Comparison of ENCODE assay signal across 20 mouse cellular contexts in the genomic region with DNA sequence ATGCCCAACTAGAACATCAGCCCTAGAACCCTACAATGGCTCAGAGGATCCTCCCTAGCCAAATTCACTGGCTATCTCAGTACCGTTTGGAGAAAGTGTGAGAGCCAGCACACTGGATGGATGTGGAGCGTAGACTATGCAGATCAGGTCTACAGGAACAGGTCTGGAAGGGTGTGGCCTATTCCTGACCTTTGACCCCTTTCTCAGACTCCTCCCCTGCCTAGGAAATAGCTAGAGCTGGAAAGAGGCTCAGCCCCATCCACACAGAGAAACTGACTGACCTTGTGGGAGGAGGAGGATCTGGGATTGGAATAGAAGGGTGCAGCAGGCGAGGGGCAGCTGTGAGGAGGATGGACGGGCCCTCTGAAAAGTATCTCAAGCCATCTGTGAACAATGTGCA. TPM values are rescaled to one million over a fixed set of nuclear protein-coding genes. Genes with fewer than 3 reads are reported as not detected.
DNase-seq lines count a peak whose midpoint lies in the region; ATAC-seq and TF ChIP-seq lines count a peak whose summit lies in the region.
"Had no signal": no experiment of that assay in that cellular context is flagged by ENCODE, and none has a peak within 500 bp of the region (broad histone marks: within the 10 kb centered on the region; RNA-seq: fewer than 3 reads in every experiment).

No protein-coding gene starts in this region.

- ATAC-seq in stomach, postnatal 0 days (ENCODE audit: low FRiP score, low TSS enrichment), result peak; percentile 43; the same call in 1 of the 2 replicates
- ATAC-seq: forebrain, embryonic 13.5 days; hindbrain, embryonic 16.5 days; liver, embryonic 12.5 days; Patski had no signal

- H3K9me3 ChIP-seq in stomach, postnatal 0 days (ENCODE audit: control insufficient read depth, low read length), result no peaks in the 10 kb centered on the region
- H3K9me3 ChIP-seq: embryonic facial prominence, embryonic 10.5 days; embryonic facial prominence, embryonic 15.5 days; forebrain, embryonic 13.5 days; liver, embryonic 12.5 days had no signal

- no peak overlapping the region for H3K27ac ChIP-seq in stomach, postnatal 0 days (replicated peaks)
- H3K27ac ChIP-seq: embryonic facial prominence, embryonic 10.5 days; embryonic facial prominence, embryonic 15.5 days; forebrain, embryonic 13.5 days; liver, embryonic 12.5 days had no signal

- H3K27me3 ChIP-seq in stomach, postnatal 0 days (ENCODE audit: control insufficient read depth, insufficient read depth, low read length), result no peaks in the 10 kb centered on the region

- H3K4me3 ChIP-seq in stomach, postnatal 0 days (ENCODE audit: low read depth, low read length), result no peak overlapping the region
- H3K4me3 ChIP-seq: embryonic facial prominence, embryonic 10.5 days; embryonic facial prominence, embryonic 15.5 days; forebrain, embryonic 13.5 days; liver, embryonic 12.5 days had no signal

- H3K36me3 ChIP-seq in stomach, postnatal 0 days (ENCODE audit: control insufficient read depth, insufficient read depth, low read length), result no peaks in the 10 kb centered on the region
- H3K36me3 ChIP-seq: embryonic facial prominence, embryonic 10.5 days; embryonic facial prominence, embryonic 15.5 days; liver, embryonic 12.5 days had no signal

- DNase-seq in kidney, postnatal 25 days, result peak; percentile 59 to 79
- no peak for DNase-seq in kidney, adult 18-20 months
- DNase-seq in ES-CJ7 (ENCODE audit: low read depth, low spot score), result peak; percentile 77
- DNase-seq in R1 (ENCODE audit: low read depth, low spot score), result peak; percentile 77
- no peak for DNase-seq in stomach, postnatal 0 days (ENCODE audit: low spot score)
- no peak for DNase-seq in lung, postnatal 36 days
- DNase-seq: adrenal gland, postnatal 36 days; B cell, adult 2 months; cerebellum, adult 18-20 months; cerebellum, postnatal 25 days; gastrocnemius, postnatal 10 days; heart, postnatal 14 days; midbrain, embryonic 14.5 days had no signal

- TF ChIP-seq CTCF in stomach, postnatal 0 days (IDR thresholded peaks at IDR 0.05; ENCODE audit: low read depth), result no peak

- no peak overlapping the region for H3K4me2 ChIP-seq in stomach, postnatal 0 days (replicated peaks; ENCODE audit: low read depth)
- H3K4me2 ChIP-seq: embryonic facial prominence, embryonic 15.5 days; forebrain, embryonic 13.5 days; liver, embryonic 12.5 days had no signal

- 81% methylated on average over 4 of the region's 4 CpGs for WGBS in stomach, postnatal 0 days

- TF ChIP-seq EP300 in stomach, postnatal 0 days (optimal IDR thresholded peaks at IDR 0.05), result no peak

- no peak overlapping the region for H3K9ac ChIP-seq in stomach, postnatal 0 days (ENCODE audit: low read length)
- H3K9ac ChIP-seq: embryonic facial prominence, embryonic 15.5 days; forebrain, embryonic 13.5 days; liver, embryonic 12.5 days had no signal

- peaks cover 3% of the 10 kb centered on the region for H3K4me1 ChIP-seq in stomach, postnatal 0 days (replicated peaks; ENCODE audit: control insufficient read depth, insufficient read depth)

RNA-seq across cellular contexts. Expression of a gene that starts 4.4 kb away (rescaled TPM):
- polyA plus RNA-seq in stomach, postnatal 0 days (2015; fragmentation: Nextera tagmentation; extraction: Ambion mirVana), result 15.3 and 16.8 TPM in 2 replicates
- polyA plus RNA-seq: forebrain, embryonic 13.5 days; neural tube, embryonic 14.5 days; Patski had no signal

RNA-seq across cellular contexts. Expression of a gene that starts 25.0 kb away (rescaled TPM):
- 27.0 and 28.1 TPM in 2 replicates for polyA plus RNA-seq in stomach, postnatal 0 days (2015; fragmentation: Nextera tagmentation; extraction: Ambion mirVana)

RNA-seq across cellular contexts. Expression of a gene that starts 37.7 kb away (rescaled TPM):
- polyA plus RNA-seq in stomach, postnatal 0 days (2015; fragmentation: Nextera tagmentation; extraction: Ambion mirVana), result 185 and 199 TPM in 2 replicates

RNA-seq across cellular contexts. Expression of a gene that starts 50.3 kb away (rescaled TPM):
- polyA plus RNA-seq in stomach, postnatal 0 days (2015; fragmentation: Nextera tagmentation; extraction: Ambion mirVana), result 98.5 and 99.4 TPM in 2 replicates

Comparison
In these comparisons a context has a peak if more than half of its experiments do, and no peak if none do; other contexts are left out.
1. DNase-seq: peak in kidney, postnatal 25 days (2 of 2), ES-CJ7 (single experiment) and R1 (single experiment); none in kidney, adult 18-20 months (single experiment), stomach, postnatal 0 days (single experiment) and lung, postnatal 36 days (single experiment).